Mouse (Mus musculus) lung, embryonic 15.5 days (tissue): ENCODE results near the gene Gm6525. TPM values are rescaled to one million over a fixed set of nuclear protein-coding genes. Genes with fewer than 3 reads are reported as not detected.

Experiments
- ATAC-seq: fragments of 200-750 bp; cut with Nextera tagmentation; 2 replicates; pipeline ENCODE4 v1.8.0; 2017; ENCODE audit warnings: moderate number of reproducible peaks, borderline replicate concordance; ENCODE audit not compliant: low FRiP score, low TSS enrichment; ENCODE audit errors: extremely low read depth
- H3K27ac ChIP-seq: fragments of 300-500 bp; sonication (generic); 2 replicates; pipeline ENCODE4 v1.5.1; 2015; ENCODE audit warnings: moderate library complexity, mild to moderate bottlenecking, inconsistent platforms
- H3K27me3 ChIP-seq: fragments of 300-500 bp; sonication (generic); 2 replicates; pipeline ENCODE4 v1.6.1; 2015; ENCODE audit warnings: inconsistent platforms
- H3K36me3 ChIP-seq: fragments of 300-500 bp; sonication (generic); 2 replicates; pipeline ENCODE4 v1.6.1; 2015; ENCODE audit warnings: inconsistent platforms
- H3K4me1 ChIP-seq: fragments of 300-500 bp; sonication (generic); 2 replicates; pipeline ENCODE4 v1.6.1; 2015; ENCODE audit warnings: inconsistent platforms
- H3K4me2 ChIP-seq: fragments of 300-500 bp; sonication (generic); 2 replicates; pipeline ENCODE4 v1.6.1; 2015; ENCODE audit warnings: inconsistent platforms, mild to moderate bottlenecking, moderate library complexity
- H3K4me3 ChIP-seq: fragments of 300-500 bp; sonication (generic); 2 replicates; pipeline ENCODE4 v1.5.1; 2015; ENCODE audit warnings: mild to moderate bottlenecking, inconsistent platforms
- H3K9ac ChIP-seq: fragments of 300-500 bp; sonication (generic); 2 replicates; pipeline ENCODE4 v1.6.1; 2015; ENCODE audit warnings: inconsistent platforms
- H3K9me3 ChIP-seq: fragments of 300-500 bp; sonication (generic); 2 replicates; pipeline ENCODE4 v1.6.1; 2016; ENCODE audit warnings: inconsistent platforms
- WGBS: fragments of 180-500 bp; shearing (Covaris S2); methylation state at CpG from one replicate; pipeline ENCODE4 v1.1.7; 2015; 5-methylcytosine and 5-hydroxymethylcytosine counted together
- polyA plus RNA-seq: library from polyadenylated mRNA; unstranded; fragments of >200 nt; fragmentation: Nextera tagmentation; extraction: Ambion mirVana; gene quantifications from 2 replicates; pipeline ENCODE4 v1.2.1, GENCODE M21; 2015

Gm6525 gene
- polyA plus RNA-seq, 1 experiment from 2014 or later, result 0.67 TPM

DNA sequence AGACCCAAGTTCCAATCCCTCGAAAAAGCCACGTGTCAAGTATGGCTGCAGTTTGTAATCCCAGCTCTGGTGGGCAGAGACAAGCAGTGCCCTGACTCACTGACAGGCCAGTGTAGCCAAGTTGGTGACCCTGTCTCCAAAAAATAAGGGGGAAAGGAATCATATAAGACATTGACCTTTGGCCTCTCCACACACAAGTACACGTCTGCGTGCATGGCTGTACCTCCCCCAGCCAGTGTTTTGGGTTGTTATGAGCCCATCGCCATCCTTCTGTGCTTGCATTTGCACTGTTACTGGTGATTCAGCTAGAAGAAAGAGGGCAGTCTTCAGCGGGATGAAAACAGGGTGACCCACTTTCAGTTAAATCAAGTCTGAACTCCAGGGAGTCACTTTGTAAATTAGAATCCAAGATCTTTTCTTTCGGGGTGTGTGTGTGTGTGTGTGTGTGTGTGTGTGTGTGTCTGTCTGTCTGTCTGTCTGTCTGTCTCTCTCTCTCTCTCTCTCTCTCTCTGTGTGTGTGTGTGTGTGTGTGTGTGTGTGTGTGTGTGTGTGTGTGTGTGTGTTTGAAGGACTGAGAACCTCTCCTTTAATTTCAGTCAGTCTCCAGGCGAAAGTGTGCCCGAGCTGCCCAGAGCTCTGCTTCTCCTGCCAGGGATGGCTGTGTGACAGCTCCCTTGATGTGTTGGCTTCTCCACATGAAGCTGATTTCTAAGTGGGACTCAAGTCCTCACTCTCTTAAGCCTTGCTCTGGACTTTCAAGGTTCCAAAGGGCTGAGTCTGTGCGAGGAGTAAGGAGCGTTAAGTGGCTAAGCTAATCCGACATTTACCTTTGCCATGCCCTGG lies 43.4 kb downstream of the Gm6525 start:
- ATAC-seq, result no peak
- H3K4me1 ChIP-seq, result peaks cover 19% of the 10 kb centered on the region; the same call in 1 of the 2 replicates
- 60% methylated on average over 12 of the region's 12 CpGs for WGBS
- H3K36me3 ChIP-seq, result no peaks in the 10 kb centered on the region
- H3K4me2 ChIP-seq, result no peak overlapping the region
- H3K9ac ChIP-seq, result no peak overlapping the region
- no peaks in the 10 kb centered on the region for H3K27me3 ChIP-seq
- no peak overlapping the region for H3K27ac ChIP-seq
- H3K9me3 ChIP-seq, result no peaks in the 10 kb centered on the region
- H3K4me3 ChIP-seq, result no peak overlapping the region

DNA sequence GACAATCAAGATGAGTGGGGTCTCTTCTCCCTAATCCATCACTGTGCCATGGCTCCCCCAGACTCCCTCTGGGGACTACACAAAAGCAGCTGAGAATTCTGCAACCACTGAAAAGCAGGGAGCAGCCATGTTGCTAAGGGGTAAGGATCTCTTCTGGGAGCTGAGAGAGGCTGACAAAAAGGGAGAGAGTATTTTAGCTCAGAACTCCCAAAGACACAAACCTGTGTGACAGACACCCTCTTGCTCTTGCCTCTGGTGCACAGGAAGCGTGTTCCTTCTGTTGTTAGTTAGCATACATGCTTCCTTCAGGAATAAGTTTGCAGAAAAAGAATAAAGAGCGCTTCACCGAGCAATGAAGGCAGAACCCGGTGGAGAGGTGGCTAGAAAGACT lies 44.1 kb downstream of the Gm6525 start:
- Histone ChIP-seq H3K36me3 (no peaks in the 10 kb centered on the region), H3K9ac (no peak overlapping the region), H3K4me2 (no peak overlapping the region), H3K27me3 (no peaks in the 10 kb centered on the region), H3K4me3 (no peak overlapping the region), H3K27ac (no peak overlapping the region), H3K9me3 (no peaks in the 10 kb centered on the region), H3K4me1 (peaks cover 19% of the 10 kb centered on the region; the same call in 1 of the 2 replicates)
- WGBS, result 50% methylated on average over 4 of the region's 4 CpGs
- ATAC-seq, result no peak

DNA sequence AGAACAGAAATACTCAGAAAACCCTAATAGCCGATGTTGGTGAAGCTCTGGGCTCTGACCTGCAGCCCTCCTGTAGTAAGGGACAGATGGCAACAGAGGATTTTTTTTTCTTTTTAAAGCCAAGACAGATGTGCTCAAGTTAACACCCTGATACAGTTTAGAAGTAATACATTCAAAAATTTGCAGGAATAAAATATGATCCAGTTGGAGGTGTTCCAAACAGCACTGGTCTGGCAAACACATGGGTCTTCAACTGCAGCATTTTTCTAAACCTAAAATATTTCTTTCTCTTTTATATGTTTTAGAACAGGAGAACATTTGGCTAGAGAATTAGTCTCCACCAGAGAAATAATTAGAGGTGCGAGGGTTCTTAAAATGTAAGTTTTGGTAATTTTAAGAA lies 44.6 kb downstream of the Gm6525 start:
- H3K27ac ChIP-seq, result no peak overlapping the region
- H3K27me3 ChIP-seq, result no peaks in the 10 kb centered on the region
- H3K4me2 ChIP-seq, result no peak overlapping the region
- H3K36me3 ChIP-seq, result no peaks in the 10 kb centered on the region
- H3K9ac ChIP-seq, result no peak overlapping the region
- no peak overlapping the region for H3K4me3 ChIP-seq
- H3K9me3 ChIP-seq, result no peaks in the 10 kb centered on the region
- WGBS, result 57% methylated on average over 2 of the region's 2 CpGs
- ATAC-seq, result no peak
- H3K4me1 ChIP-seq, result peaks cover 19% of the 10 kb centered on the region; the same call in 1 of the 2 replicates

DNA sequence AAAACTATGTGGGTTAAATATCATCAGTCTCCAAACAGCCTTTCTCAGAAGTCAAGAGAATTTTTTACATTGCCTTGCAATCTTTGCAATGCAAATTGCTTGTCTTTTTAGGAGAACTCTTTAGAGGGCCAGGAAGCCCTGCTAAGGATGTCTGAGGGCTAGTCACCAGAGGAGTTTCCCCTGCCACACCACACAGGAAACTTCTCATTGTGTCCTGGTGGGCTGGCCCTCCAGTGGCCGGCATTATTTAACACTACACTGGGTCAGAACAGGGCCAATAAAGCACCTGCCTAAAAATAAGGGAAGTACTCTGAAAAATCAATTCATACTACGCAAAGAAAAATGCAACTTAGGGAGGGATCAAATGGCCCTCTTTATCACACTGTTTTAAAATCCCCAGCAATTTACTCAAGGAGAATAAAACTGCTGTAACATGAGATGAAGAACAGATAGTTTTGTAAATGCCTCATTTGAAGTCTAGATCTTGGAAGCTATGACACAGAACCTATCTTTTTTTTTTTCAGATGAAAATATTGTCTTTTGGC lies 45.3 kb downstream of the Gm6525 start:
- H3K27me3 ChIP-seq, result no peaks in the 10 kb centered on the region
- no peak overlapping the region for H3K4me2 ChIP-seq
- H3K9me3 ChIP-seq, result no peaks in the 10 kb centered on the region
- no peak for ATAC-seq
- H3K4me3 ChIP-seq, result no peak overlapping the region
- peaks cover 19% of the 10 kb centered on the region; the same call in 1 of the 2 replicates for H3K4me1 ChIP-seq
- no peak overlapping the region for H3K9ac ChIP-seq
- 34% methylated on average over 2 of the region's 2 CpGs for WGBS
- H3K36me3 ChIP-seq, result no peaks in the 10 kb centered on the region
- no peak overlapping the region for H3K27ac ChIP-seq

DNA sequence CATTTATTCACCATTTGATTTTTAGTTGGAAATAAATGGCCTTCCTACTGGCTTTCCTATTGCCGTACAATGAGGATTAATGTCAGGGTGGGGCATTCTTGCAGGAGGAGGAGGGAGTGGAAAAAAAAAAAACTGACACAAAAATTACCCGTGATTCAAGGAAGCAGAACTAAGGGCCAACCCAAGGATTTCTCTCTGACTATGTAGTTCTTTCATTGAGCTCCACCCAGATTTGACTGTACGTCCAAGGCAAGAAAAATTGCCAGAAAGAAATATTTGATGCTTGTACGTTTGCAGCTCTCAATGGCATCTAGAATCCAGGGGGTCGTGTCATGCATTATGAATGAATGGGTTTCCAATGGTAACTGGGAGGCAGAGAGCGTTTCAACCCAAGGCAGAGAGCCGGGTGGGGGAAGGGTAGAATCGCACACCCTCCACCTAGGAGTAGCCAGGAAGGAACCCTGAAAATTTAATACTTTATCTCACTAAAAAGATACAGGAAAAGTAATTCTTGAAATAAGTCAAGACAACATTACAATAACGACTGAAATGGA lies 45.9 kb downstream of the Gm6525 start:
- peak overlapping the region; percentile 68 for H3K4me2 ChIP-seq
- no peak overlapping the region for H3K9ac ChIP-seq
- H3K4me1 ChIP-seq, result peaks cover 19% of the 10 kb centered on the region; the same call in 1 of the 2 replicates
- ATAC-seq, result no peak
- H3K4me3 ChIP-seq, result peak overlapping the region; percentile 42
- 11% methylated on average over 9 of the region's 9 CpGs for WGBS
- H3K9me3 ChIP-seq, result no peaks in the 10 kb centered on the region
- H3K36me3 ChIP-seq, result no peaks in the 10 kb centered on the region
- no peak overlapping the region for H3K27ac ChIP-seq
- no peaks in the 10 kb centered on the region for H3K27me3 ChIP-seq

DNA sequence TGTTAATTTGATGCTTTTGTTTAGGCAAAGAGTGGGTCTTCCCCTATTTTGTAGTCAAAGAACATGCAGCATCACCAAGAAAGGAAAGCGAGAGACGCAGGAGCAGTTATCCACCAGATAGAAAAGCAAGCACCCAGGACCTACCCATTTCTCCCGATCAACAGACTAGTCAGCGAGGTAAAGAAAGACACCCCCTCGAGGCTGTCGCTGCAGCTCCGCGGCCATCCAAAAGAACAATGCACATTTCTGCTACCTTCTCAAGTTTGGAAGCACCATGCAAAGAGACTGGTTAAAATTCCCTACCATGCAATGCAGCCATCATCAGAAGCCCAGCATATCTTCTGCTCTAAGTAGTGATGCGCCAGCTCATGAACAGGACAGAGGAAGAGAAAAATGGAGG lies 46.4 kb downstream of the Gm6525 start:
- no peak; the same call in 1 of the 2 replicates for ATAC-seq
- Histone ChIP-seq H3K4me1 (peaks cover 19% of the 10 kb centered on the region; the same call in 1 of the 2 replicates), H3K27me3 (no peaks in the 10 kb centered on the region), H3K9ac (peak overlapping the region; percentile 44; the same call in 1 of the 2 replicates), H3K4me3 (peak overlapping the region; percentile 42), H3K27ac (no peak overlapping the region), H3K36me3 (no peaks in the 10 kb centered on the region), H3K4me2 (peak overlapping the region; percentile 68), H3K9me3 (no peaks in the 10 kb centered on the region)
- 1% methylated on average over 9 of the region's 9 CpGs for WGBS

DNA sequence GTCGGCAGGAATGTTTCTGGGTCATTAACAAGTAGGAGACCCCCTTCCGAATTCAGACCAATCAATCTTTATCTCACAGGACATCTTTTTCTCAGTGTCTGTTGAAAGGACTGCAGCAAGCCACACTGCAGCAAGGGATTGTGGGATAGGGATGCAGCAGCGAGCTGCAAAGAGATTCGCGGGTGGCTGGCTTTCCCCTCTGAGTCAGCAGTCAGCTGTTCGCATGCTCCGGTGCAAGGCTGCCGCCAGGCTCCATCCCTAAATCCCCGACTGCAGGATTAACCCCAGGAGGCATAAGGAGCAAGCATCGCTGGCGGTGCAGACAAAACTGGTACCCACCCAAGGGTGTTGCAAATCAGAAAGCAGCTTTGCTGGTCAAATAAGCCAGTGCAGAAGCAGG lies 46.8 kb downstream of the Gm6525 start:
- no peak overlapping the region for H3K27ac ChIP-seq
- H3K9ac ChIP-seq, result peak overlapping the region; percentile 44; the same call in 1 of the 2 replicates
- WGBS, result 0% methylated on average over 11 of the region's 11 CpGs
- peaks cover 19% of the 10 kb centered on the region; the same call in 1 of the 2 replicates for H3K4me1 ChIP-seq
- H3K27me3 ChIP-seq, result no peaks in the 10 kb centered on the region
- no peaks in the 10 kb centered on the region for H3K36me3 ChIP-seq
- H3K4me2 ChIP-seq, result peak overlapping the region; percentile 68
- peak overlapping the region; percentile 42 for H3K4me3 ChIP-seq
- no peaks in the 10 kb centered on the region for H3K9me3 ChIP-seq
- ATAC-seq, result no peak

Other genes starting within 250 kb of the Gm6525 start
- 41.6 and 55.9 TPM in 2 replicates for gene Tmem131l, start 133.9 kb upstream of the Gm6525 start, polyA plus RNA-seq
- 13.0 and 13.7 TPM in 2 replicates for gene Mnd1, start 18.3 kb upstream of the Gm6525 start, polyA plus RNA-seq
- 25.0 and 31.4 TPM in 2 replicates for gene Trim2, start 132.8 kb downstream of the Gm6525 start, polyA plus RNA-seq